Mouse (Mus musculus) erythroblast, embryonic 14.5 days (primary cell): Measurements from ENCODE around the gene Magi2. TPM values are rescaled to one million over a fixed set of nuclear protein-coding genes. Genes with fewer than 3 reads are reported as not detected.
"Not testable (repeated sequence)": the region's sequence is repeated elsewhere in the genome, so short reads cannot be mapped to it uniquely, and the experiment has no call there.

Source experiments
- H3K27me3 ChIP-seq: 2 replicates; pipeline ENCODE4 v1.6.1; 2012; ENCODE audit warnings: inconsistent platforms; ENCODE audit not compliant: control insufficient read depth
- H3K36me3 ChIP-seq: 2 replicates; pipeline ENCODE4 v1.6.1; 2012; ENCODE audit warnings: mild to moderate bottlenecking, inconsistent platforms; ENCODE audit not compliant: control insufficient read depth
- H3K4me1 ChIP-seq: 2 replicates; pipeline ENCODE4 v1.6.1; 2012; ENCODE audit warnings: inconsistent platforms; ENCODE audit not compliant: control insufficient read depth
- H3K4me3 ChIP-seq: replicated peaks from 2 replicates; pipeline ENCODE3; 2012; ENCODE audit warnings: moderate library complexity, mild to moderate bottlenecking, inconsistent platforms
- H3K9me3 ChIP-seq: 2 replicates; pipeline ENCODE4 v1.6.1; 2012; ENCODE audit warnings: low read length, inconsistent platforms, mixed read lengths; ENCODE audit not compliant: control insufficient read depth
- GATA1 ChIP-seq: IDR thresholded peaks from 2 replicates; pipeline ENCODE4 v1.6.1; 2012; ENCODE audit warnings: low read length, inconsistent platforms, mixed read lengths
- TAL1 ChIP-seq: IDR thresholded peaks from 3 replicates; pipeline ENCODE4 v1.6.1; 2012; ENCODE audit warnings: low read length, inconsistent platforms, mixed read lengths
- polyA plus RNA-seq: library from polyadenylated mRNA; stranded (reverse); fragments of >175 nt; gene quantifications from 2 replicates; pipeline ENCODE4 v1.2.3, GENCODE M21; 2012

Gene Magi2
- polyA plus RNA-seq, 1 experiment: not detected

DNA sequence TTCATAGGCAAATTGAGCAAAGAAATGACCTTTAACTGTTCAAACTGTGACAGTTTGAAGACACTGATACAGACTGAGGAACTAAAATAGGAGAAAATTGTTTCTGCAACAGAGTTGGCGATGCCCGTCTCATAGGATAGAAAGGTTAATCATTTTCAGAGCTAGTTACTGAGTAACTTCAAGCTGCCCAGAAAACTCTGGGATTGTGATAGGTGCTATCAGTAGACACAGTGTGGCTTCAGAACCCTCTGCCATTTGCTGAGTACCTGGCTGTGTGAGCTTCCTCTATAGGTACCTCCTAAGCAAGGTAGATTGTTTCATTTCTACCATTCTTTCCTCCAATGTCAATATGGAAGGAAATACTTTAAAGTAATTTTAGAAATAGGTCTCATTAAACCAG lies 1014.7 kb downstream of the Magi2 start:
- Histone ChIP-seq H3K27me3 (no peaks in the 10 kb centered on the region), H3K4me1 (no peaks in the 10 kb centered on the region), H3K9me3 (peaks cover 5% of the 10 kb centered on the region), H3K4me3 (no peak overlapping the region), H3K36me3 (no peaks in the 10 kb centered on the region)
- TF ChIP-seq TAL1 (no peak), GATA1 (no peak)

GRCm38 (mm10) chr5:20242496-20242895 lies 1015.7 kb downstream of the Magi2 start:
- Histone ChIP-seq H3K36me3 (no peaks in the 10 kb centered on the region), H3K4me3 (no peak overlapping the region), H3K4me1 (no peaks in the 10 kb centered on the region), H3K9me3 (peaks cover 5% of the 10 kb centered on the region), H3K27me3 (no peaks in the 10 kb centered on the region)
- 0 out of 3 replicates have a peak, but pooled peaks have one; percentile 6 for TF ChIP-seq TAL1
- TF ChIP-seq GATA1: no peak

DNA sequence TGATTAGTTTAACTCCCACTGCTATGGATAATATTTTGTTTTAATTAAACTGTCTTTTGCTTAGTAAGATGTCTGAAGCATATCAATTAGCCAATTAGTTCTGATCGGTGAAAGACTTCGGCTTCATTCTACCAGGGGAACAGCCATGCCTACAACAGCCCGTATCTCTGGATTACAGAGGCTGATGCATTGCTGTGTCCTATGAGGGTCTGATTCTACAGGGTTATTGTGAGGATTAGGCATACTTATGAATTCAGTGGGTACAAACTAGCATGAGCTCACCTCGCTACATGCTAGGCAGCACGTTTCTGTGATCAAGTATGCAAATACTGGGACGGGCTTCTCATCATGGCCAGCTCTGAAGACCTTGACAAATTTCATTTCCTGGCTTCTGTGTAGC lies 1022.5 kb downstream of the Magi2 start:
- no peaks in the 10 kb centered on the region for H3K9me3 ChIP-seq
- H3K4me3 ChIP-seq: no peak overlapping the region
- no peak for TF ChIP-seq GATA1
- TF ChIP-seq TAL1: no peak
- no peaks in the 10 kb centered on the region for H3K4me1 ChIP-seq
- no peaks in the 10 kb centered on the region for H3K36me3 ChIP-seq
- no peaks in the 10 kb centered on the region for H3K27me3 ChIP-seq

DNA sequence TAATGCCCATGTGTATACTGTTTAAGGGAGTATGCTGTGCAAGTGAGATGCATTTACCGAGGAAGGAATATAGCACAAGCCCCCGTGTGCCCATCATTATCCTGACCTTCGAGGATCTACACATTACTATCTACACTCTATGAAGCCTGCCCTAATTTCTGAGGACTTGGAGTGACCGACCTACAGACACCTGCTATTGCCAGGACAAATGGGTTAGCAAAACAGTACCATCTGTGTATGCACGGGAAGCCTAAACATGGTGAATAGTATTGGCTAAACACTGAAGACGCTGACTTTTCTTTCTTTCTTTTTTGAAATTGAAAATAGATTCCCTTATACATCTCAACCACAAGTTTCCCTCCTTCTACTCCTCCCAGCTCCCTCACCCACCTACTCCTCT lies 1024.7 kb downstream of the Magi2 start:
- no peaks in the 10 kb centered on the region for H3K4me1 ChIP-seq
- H3K27me3 ChIP-seq: no peaks in the 10 kb centered on the region
- TF ChIP-seq TAL1 (no peak), GATA1 (no peak)
- H3K36me3 ChIP-seq: no peaks in the 10 kb centered on the region
- H3K9me3 ChIP-seq: no peaks in the 10 kb centered on the region
- no peak overlapping the region for H3K4me3 ChIP-seq

DNA sequence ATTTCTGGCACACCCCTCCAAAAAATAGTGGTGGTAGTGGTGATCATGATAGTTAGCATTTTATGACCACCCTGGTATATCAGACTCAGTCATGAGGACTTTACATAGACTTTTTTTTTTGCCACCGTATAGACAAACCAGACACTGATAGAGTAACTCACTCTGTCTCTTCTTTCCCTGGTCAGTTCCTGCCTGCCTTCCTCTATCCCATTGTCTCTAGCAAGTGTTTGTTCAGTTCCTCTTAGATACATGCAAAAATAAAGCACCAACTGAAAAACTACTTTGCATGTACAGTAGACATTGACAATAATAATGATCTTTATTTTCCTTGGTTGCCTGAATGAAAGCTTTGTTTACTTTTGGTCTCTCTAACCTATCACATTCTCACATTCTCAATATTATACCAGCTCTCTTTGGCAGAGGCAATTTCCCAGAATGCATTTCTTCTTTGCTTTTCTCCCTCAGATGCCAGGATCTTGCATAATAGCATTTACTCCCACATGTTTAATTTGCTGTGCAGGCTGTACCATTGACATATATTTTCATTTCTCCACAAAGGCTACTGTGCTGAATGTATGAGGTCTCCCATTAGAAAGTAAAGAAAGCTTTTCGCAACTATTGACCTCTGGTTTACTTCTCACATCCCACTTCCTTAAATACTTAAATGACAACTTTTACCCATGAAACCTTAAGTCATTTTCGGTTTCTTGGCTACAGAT lies 1029.5 kb downstream of the Magi2 start:
- H3K27me3 ChIP-seq: no peaks in the 10 kb centered on the region
- H3K4me3 ChIP-seq: no peak overlapping the region
- no peaks in the 10 kb centered on the region for H3K4me1 ChIP-seq
- TF ChIP-seq GATA1 (no peak), TAL1 (no peak)
- H3K9me3 ChIP-seq: no peaks in the 10 kb centered on the region
- H3K36me3 ChIP-seq: no peaks in the 10 kb centered on the region

- Histone ChIP-seq H3K36me3 (no peaks in the 10 kb centered on the region), H3K4me3 (no peak overlapping the region), H3K27me3 (no peaks in the 10 kb centered on the region), H3K4me1 (no peaks in the 10 kb centered on the region), H3K9me3 (no peaks in the 10 kb centered on the region)
- TF ChIP-seq TAL1 (no peak), GATA1 (no peak)
Measured at GRCm38 (mm10) chr5:20256933-20257332, 1030.1 kb downstream of the Magi2 start.

- Histone ChIP-seq H3K9me3 (no peaks in the 10 kb centered on the region), H3K4me3 (no peak overlapping the region), H3K36me3 (no peaks in the 10 kb centered on the region), H3K4me1 (no peaks in the 10 kb centered on the region), H3K27me3 (no peaks in the 10 kb centered on the region)
- TF ChIP-seq GATA1 (no peak), TAL1 (no peak)
Measured at GRCm38 (mm10) chr5:20257419-20257818, 1030.6 kb downstream of the Magi2 start.

GRCm38 (mm10) chr5:20259719-20260118 lies 1032.9 kb downstream of the Magi2 start:
- TF ChIP-seq TAL1 (no peak), GATA1 (no peak)
- Histone ChIP-seq H3K27me3 (no peaks in the 10 kb centered on the region), H3K4me1 (no peaks in the 10 kb centered on the region), H3K36me3 (no peaks in the 10 kb centered on the region), H3K9me3 (no peaks in the 10 kb centered on the region), H3K4me3 (no peak overlapping the region)

DNA sequence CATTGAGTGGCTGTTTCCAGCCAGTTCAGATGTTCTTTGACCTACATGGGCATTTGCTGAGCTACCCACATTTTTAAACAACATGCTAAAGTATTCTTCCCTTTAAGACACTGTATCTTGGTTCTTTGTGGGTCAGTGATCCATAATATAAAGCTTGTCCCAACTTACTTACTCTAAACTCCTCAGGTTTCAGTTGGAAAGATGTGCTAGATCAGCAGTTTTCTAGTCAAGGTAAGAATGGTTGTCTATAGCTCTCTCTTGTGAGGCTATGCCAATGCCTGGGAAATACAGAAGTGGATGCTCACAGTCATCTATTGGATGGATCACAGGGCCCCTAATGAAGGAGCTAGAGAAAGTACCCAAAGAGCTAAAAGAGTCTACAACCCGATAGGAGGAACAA lies 1045.8 kb downstream of the Magi2 start:
- H3K4me1 ChIP-seq, H3K9me3 ChIP-seq, H3K27me3 ChIP-seq, H3K36me3 ChIP-seq, H3K4me3 ChIP-seq: not testable (repeated sequence)

GRCm38 (mm10) chr5:20275632-20276031 lies 1048.8 kb downstream of the Magi2 start:
- no peaks in the 10 kb centered on the region for H3K4me1 ChIP-seq
- H3K36me3 ChIP-seq: no peaks in the 10 kb centered on the region
- H3K9me3 ChIP-seq: no peaks in the 10 kb centered on the region
- TF ChIP-seq TAL1: no peak
- no peak for TF ChIP-seq GATA1
- no peak overlapping the region for H3K4me3 ChIP-seq
- H3K27me3 ChIP-seq: no peaks in the 10 kb centered on the region
